Mouse (Mus musculus) thymus, adult 2 months (tissue): Measurements from ENCODE around the gene Tigit. TPM values are rescaled to one million over a fixed set of nuclear protein-coding genes. Genes with fewer than 3 reads are reported as not detected.

ENCODE experiments used
- DNase-seq: peaks from one replicate; pipeline ENCODE4 v3.0.0; 2021
- H3K27ac ChIP-seq: fragments of 200-500 bp; 2 replicates; pipeline ENCODE4 v1.5.1; 2012; ENCODE audit warnings: low read length, control low read depth; ENCODE audit not compliant: control insufficient read depth, insufficient read depth
- H3K27me3 ChIP-seq: fragments of 200-500 bp; 2 replicates; pipeline ENCODE4 v1.6.1; 2012; ENCODE audit warnings: mild to moderate bottlenecking, low read length, moderate library complexity, mixed read lengths; ENCODE audit not compliant: control insufficient read depth, insufficient read depth
- H3K36me3 ChIP-seq: fragments of 200-500 bp; 2 replicates; pipeline ENCODE4 v1.6.1; 2012; ENCODE audit warnings: mild to moderate bottlenecking, low read length, moderate library complexity; ENCODE audit not compliant: control insufficient read depth, insufficient read depth
- H3K4me1 ChIP-seq: fragments of 200-500 bp; replicated peaks from 2 replicates; pipeline ENCODE4 v1.6.1; 2012; ENCODE audit warnings: low read length; ENCODE audit not compliant: control insufficient read depth, insufficient read depth
- H3K4me3 ChIP-seq: fragments of 200-500 bp; 2 replicates; pipeline ENCODE4 v1.5.1; 2012; ENCODE audit warnings: mild to moderate bottlenecking, low read length, control low read depth, moderate library complexity; ENCODE audit not compliant: control insufficient read depth, insufficient read depth
- CTCF ChIP-seq: fragments of 200-500 bp; IDR thresholded peaks from 2 replicates; pipeline ENCODE4 v1.5.1; 2012; ENCODE audit warnings: mild to moderate bottlenecking, control low read depth, low read length, moderate library complexity, borderline replicate concordance; ENCODE audit not compliant: control insufficient read depth, poor library complexity, insufficient read depth; ENCODE audit errors: extremely low read depth
- POLR2A ChIP-seq: fragments of 200-500 bp; IDR thresholded peaks from 2 replicates; pipeline ENCODE4 v1.6.1; 2012; ENCODE audit warnings: mild to moderate bottlenecking, low read length, control low read depth, moderate library complexity; ENCODE audit not compliant: control insufficient read depth, poor library complexity, insufficient read depth; ENCODE audit errors: extremely low read depth
- WGBS: fragments of 180-500 bp; shearing (Covaris S2); methylation state at CpG from one replicate; pipeline ENCODE4 v1.1.7; 2018; 5-methylcytosine and 5-hydroxymethylcytosine counted together
- polyA plus RNA-seq: library from polyadenylated mRNA; depleted of rRNA; stranded (reverse); fragments of >200 nt; gene quantifications from 2 replicates; pipeline ENCODE4 v1.2.3, GENCODE M21; 2012

Tigit gene
- polyA plus RNA-seq, 1 experiment: 5.1 TPM

GRCm38 (mm10) chr16:43668294-43668693, 4.3 kb upstream of the Tigit start:
- DNase-seq: no peak
- H3K27ac ChIP-seq: no peak overlapping the region
- WGBS: 89% methylated on average over 3 of the region's 3 CpGs
- no peaks in the 10 kb centered on the region for H3K27me3 ChIP-seq
- H3K4me1 ChIP-seq: peaks cover 10% of the 10 kb centered on the region
- H3K36me3 ChIP-seq: no peaks in the 10 kb centered on the region
- TF ChIP-seq CTCF: no peak
- no peak for TF ChIP-seq POLR2A
- H3K4me3 ChIP-seq: no peak overlapping the region

- no peaks in the 10 kb centered on the region for H3K27me3 ChIP-seq
- TF ChIP-seq CTCF: no peak
- TF ChIP-seq POLR2A: no peak
- no peak for DNase-seq
- peak overlapping the region; percentile 8; the same call in 1 of the 2 replicates for H3K27ac ChIP-seq
- H3K4me1 ChIP-seq: peaks cover 10% of the 10 kb centered on the region
- H3K36me3 ChIP-seq: no peaks in the 10 kb centered on the region
- no peak overlapping the region for H3K4me3 ChIP-seq
Measured at GRCm38 (mm10) chr16:43664861-43665260, 915 bp upstream of the Tigit start.

DNA sequence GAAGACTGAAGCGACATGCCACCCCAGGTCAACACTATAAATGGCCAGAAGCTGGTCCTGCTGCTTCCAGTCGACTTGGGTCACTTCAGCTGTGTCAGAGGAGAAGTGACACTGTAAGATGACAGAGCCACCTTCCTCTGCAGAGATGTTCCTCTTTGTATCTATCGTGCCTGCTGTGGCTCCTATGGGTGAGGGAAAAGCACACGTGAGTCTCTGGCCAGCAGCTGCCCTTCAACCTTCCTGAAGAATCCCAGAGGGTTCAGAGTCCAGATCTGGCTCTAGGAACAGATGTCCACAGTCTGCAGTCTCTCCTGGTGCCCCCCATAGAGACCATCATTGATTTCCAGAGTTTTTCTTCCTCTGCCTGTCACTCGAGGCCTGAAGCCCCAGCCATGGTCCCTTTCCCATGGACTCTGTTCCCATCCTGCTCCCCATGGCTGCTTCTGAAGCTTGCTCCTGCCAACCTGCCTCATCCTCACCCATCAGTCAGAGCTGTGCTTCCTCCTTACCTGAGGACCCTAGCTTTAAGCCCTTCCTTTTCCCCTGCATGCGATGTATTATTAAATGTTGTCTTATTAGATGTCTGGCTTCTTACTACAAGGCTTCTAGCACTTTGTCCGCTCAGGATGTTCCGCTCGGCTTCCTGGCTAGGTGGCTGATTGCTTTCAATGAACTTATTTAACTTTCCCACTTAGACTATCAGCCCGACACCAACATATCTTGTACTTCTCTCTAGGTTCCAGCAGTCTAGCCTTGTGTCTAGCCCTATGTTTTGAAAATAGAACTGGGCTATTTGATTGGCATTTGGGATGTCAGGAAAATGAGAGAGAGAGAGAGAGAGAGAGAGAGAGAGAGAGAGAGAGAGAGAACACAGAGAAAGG, 1.6 kb downstream of the Tigit start:
- no peak overlapping the region for H3K27ac ChIP-seq
- DNase-seq: no peak
- H3K4me3 ChIP-seq: no peak overlapping the region
- WGBS: 80% methylated on average over 10 of the region's 10 CpGs
- peaks cover 10% of the 10 kb centered on the region for H3K4me1 ChIP-seq
- no peaks in the 10 kb centered on the region for H3K36me3 ChIP-seq
- TF ChIP-seq CTCF (no peak), POLR2A (no peak)
- no peaks in the 10 kb centered on the region for H3K27me3 ChIP-seq

- H3K36me3 ChIP-seq: no peaks in the 10 kb centered on the region
- no peak overlapping the region for H3K4me3 ChIP-seq
- H3K4me1 ChIP-seq: peaks cover 10% of the 10 kb centered on the region
- no peaks in the 10 kb centered on the region for H3K27me3 ChIP-seq
- 96% methylated on average over 5 of the region's 5 CpGs for WGBS
- no peak for TF ChIP-seq POLR2A
- no peak for DNase-seq
- no peak overlapping the region for H3K27ac ChIP-seq
Measured at GRCm38 (mm10) chr16:43661576-43661975, 2.4 kb downstream of the Tigit start.

DNA sequence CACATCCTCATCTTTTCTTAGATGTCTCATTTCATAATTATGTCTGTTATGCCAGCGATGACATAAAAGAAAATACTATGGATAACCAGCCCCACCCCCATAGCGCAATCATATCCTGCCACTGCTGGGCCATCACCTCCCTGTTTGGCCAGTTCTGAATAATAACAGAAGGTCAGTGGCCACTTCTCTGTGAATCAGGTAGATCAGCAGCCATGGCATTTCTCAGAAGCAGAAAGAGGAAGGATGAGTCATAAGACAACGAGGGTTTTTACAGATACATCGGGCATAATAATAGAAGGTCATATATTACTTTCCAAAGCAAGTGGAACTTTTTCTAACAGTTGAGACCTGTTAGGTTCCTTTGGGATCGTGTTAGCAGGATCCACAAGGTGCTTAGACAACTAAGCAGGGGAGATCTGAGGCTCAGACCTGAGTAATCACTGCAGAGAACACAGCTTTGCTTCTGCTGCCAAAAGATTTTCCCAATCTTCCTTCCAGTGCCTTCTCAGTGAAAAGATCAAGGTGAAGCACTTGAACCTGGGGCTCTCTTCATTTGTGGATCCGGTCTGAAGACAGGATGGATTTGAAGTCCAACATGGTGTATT, 8.7 kb downstream of the Tigit start:
- 47% methylated on average over 6 of the region's 6 CpGs for WGBS
- H3K4me1 ChIP-seq: peaks cover 4% of the 10 kb centered on the region
- H3K27me3 ChIP-seq: no peaks in the 10 kb centered on the region
- no peak overlapping the region for H3K4me3 ChIP-seq
- TF ChIP-seq CTCF (no peak), POLR2A (no peak)
- no peak overlapping the region for H3K27ac ChIP-seq
- DNase-seq: no peak
- H3K36me3 ChIP-seq: no peaks in the 10 kb centered on the region

GRCm38 (mm10) chr16:43654269-43654668, 9.7 kb downstream of the Tigit start:
- TF ChIP-seq POLR2A (no peak), CTCF (no peak)
- Histone ChIP-seq H3K27me3 (no peaks in the 10 kb centered on the region), H3K36me3 (no peaks in the 10 kb centered on the region), H3K4me3 (no peak overlapping the region), H3K4me1 (peaks cover 4% of the 10 kb centered on the region), H3K27ac (no peak overlapping the region)
- 80% methylated on average over 3 of the region's 3 CpGs for WGBS
- DNase-seq: no peak

GRCm38 (mm10) chr16:43653288-43653687, 10.7 kb downstream of the Tigit start:
- no peak overlapping the region for H3K4me3 ChIP-seq
- peaks cover 4% of the 10 kb centered on the region for H3K4me1 ChIP-seq
- no peaks in the 10 kb centered on the region for H3K36me3 ChIP-seq
- 92% methylated on average over 2 of the region's 2 CpGs for WGBS
- no peak for TF ChIP-seq POLR2A
- no peak for TF ChIP-seq CTCF
- H3K27me3 ChIP-seq: no peaks in the 10 kb centered on the region
- DNase-seq: no peak
- no peak overlapping the region for H3K27ac ChIP-seq
